In genomic region chr9:72440358-72440757, GRCm38 (mm10) we compare ENCODE assay signal across 22 mouse cellular contexts. TPM values are rescaled to one million over a fixed set of nuclear protein-coding genes. Genes with fewer than 3 reads are reported as not detected.
DNase-seq lines count a peak whose midpoint lies in the region; ATAC-seq and TF ChIP-seq lines count a peak whose summit lies in the region.
"Had no signal": no experiment of that assay in that cellular context is flagged by ENCODE, and none has a peak within 500 bp of the region (broad histone marks: within the 10 kb centered on the region; RNA-seq: fewer than 3 reads in every experiment).

No protein-coding gene starts in this region.

- TF ChIP-seq CTCF in lung, embryonic 14.5 days (IDR thresholded peaks at IDR 0.05; ENCODE audit: low read depth), result no peak
- TF ChIP-seq CTCF in bone marrow, adult 2 months (IDR thresholded peaks at IDR 0.05; ENCODE audit: control insufficient read depth, insufficient read depth, low read length), result no peak
- no peak for TF ChIP-seq CTCF in liver, embryonic 14.5 days (IDR thresholded peaks at IDR 0.05; ENCODE audit: low read depth)

- no peak overlapping the region for H3K27ac ChIP-seq in lung, embryonic 14.5 days (ENCODE audit: low read depth)
- H3K27ac ChIP-seq in bone marrow, adult 2 months (ENCODE audit: control insufficient read depth, insufficient read depth, low read depth, low read length, poor library complexity), result no peak overlapping the region
- peak overlapping the region; percentile 89 for H3K27ac ChIP-seq in liver, embryonic 14.5 days
- H3K27ac ChIP-seq in hindbrain, embryonic 16.5 days (ENCODE audit: low read depth, low read length), result no peak overlapping the region
- no peak overlapping the region for H3K27ac ChIP-seq in neural tube, embryonic 15.5 days (replicated peaks)
- H3K27ac ChIP-seq: embryonic facial prominence, embryonic 15.5 days; forebrain, embryonic 12.5 days; heart, adult 2 months; hindbrain, embryonic 15.5 days had no signal

- H3K4me2 ChIP-seq in lung, embryonic 14.5 days, result peak overlapping the region; percentile 18; the same call in 1 of the 2 replicates
- peak overlapping the region; percentile 83 for H3K4me2 ChIP-seq in liver, embryonic 14.5 days (ENCODE audit: low read depth)
- no peak overlapping the region for H3K4me2 ChIP-seq in hindbrain, embryonic 16.5 days (ENCODE audit: low read length)
- no peak overlapping the region for H3K4me2 ChIP-seq in neural tube, embryonic 15.5 days
- H3K4me2 ChIP-seq: embryonic facial prominence, embryonic 15.5 days; forebrain, embryonic 12.5 days; hindbrain, embryonic 15.5 days had no signal

- peaks cover 7% of the 10 kb centered on the region; the same call in 1 of the 2 replicates for H3K36me3 ChIP-seq in lung, embryonic 14.5 days (ENCODE audit: insufficient read depth)
- peaks cover 25% of the 10 kb centered on the region for H3K36me3 ChIP-seq in liver, embryonic 14.5 days (replicated peaks; ENCODE audit: control insufficient read depth, insufficient read depth, low read depth)
- no peaks in the 10 kb centered on the region for H3K36me3 ChIP-seq in hindbrain, embryonic 16.5 days (ENCODE audit: control insufficient read depth, insufficient read depth, low read length)
- H3K36me3 ChIP-seq in neural tube, embryonic 15.5 days, result no peaks in the 10 kb centered on the region
- H3K36me3 ChIP-seq: hindbrain, embryonic 15.5 days had no signal

- no peak for DNase-seq in lung, embryonic 14.5 days
- no peak for DNase-seq in lung, postnatal 10 days
- no peak for DNase-seq in liver, embryonic 14.5 days (ENCODE audit: low read depth in 3 of 3, low spot score in 3 of 3)
- DNase-seq: adrenal gland, postnatal 25 days; cerebellum, adult 2 months; cerebellum, postnatal 10 days; embryo, embryonic 11 days; gastrocnemius, postnatal 14 days; heart, adult 2 months; heart, postnatal 36 days had no signal

- H3K9ac ChIP-seq in lung, embryonic 14.5 days, result no peak overlapping the region
- peak overlapping the region; percentile 86 for H3K9ac ChIP-seq in liver, embryonic 14.5 days (replicated peaks)
- no peak overlapping the region for H3K9ac ChIP-seq in hindbrain, embryonic 16.5 days (ENCODE audit: low read depth, low read length)
- no peak overlapping the region for H3K9ac ChIP-seq in neural tube, embryonic 15.5 days (replicated peaks)
- H3K9ac ChIP-seq: embryonic facial prominence, embryonic 15.5 days; forebrain, embryonic 12.5 days; hindbrain, embryonic 15.5 days had no signal

- ATAC-seq in lung, embryonic 14.5 days (ENCODE audit: insufficient read depth), result no peak
- ATAC-seq in liver, embryonic 14.5 days (ENCODE audit: insufficient read depth), result no peak
- ATAC-seq in hindbrain, embryonic 16.5 days, result no peak
- no peak for ATAC-seq in megakaryocyte, adult 5-6 weeks (ENCODE audit: poor library complexity, severe bottlenecking)
- ATAC-seq in neural tube, embryonic 15.5 days (ENCODE audit: low FRiP score), result no peak
- ATAC-seq: activated CD4-positive, CD25-positive, alpha-beta regulatory T cell, adult 4 months; CD4-positive, CD25-positive, alpha-beta regulatory T cell, adult 4 months; forebrain, embryonic 16.5 days; Patski had no signal

- TF ChIP-seq POLR2A in bone marrow, adult 2 months (IDR thresholded peaks at IDR 0.05; ENCODE audit: borderline replicate concordance, control insufficient read depth, low read depth, low read length), result no peak

- H3K4me3 ChIP-seq in lung, embryonic 14.5 days (ENCODE audit: low read depth, low read length), result no peak overlapping the region
- peak overlapping the region; percentile 18 for H3K4me3 ChIP-seq in bone marrow, adult 2 months (replicated peaks; ENCODE audit: control insufficient read depth, low read depth, low read length)
- H3K4me3 ChIP-seq in liver, embryonic 14.5 days (ENCODE audit: insufficient read depth in 1 of 2, low read depth in 2 of 2, low read length in 2 of 2), result peak overlapping the region; percentile 85 to 97
- no peak overlapping the region for H3K4me3 ChIP-seq in hindbrain, embryonic 16.5 days (ENCODE audit: low read length)
- no peak overlapping the region for H3K4me3 ChIP-seq in neural tube, embryonic 15.5 days (replicated peaks)
- H3K4me3 ChIP-seq: embryonic facial prominence, embryonic 15.5 days; forebrain, embryonic 12.5 days; heart, adult 2 months; heart, embryonic 12.5 days; hindbrain, embryonic 15.5 days had no signal

- H3K9me3 ChIP-seq in lung, embryonic 14.5 days (ENCODE audit: low read depth, low read length), result no peaks in the 10 kb centered on the region
- H3K9me3 ChIP-seq in liver, embryonic 14.5 days (ENCODE audit: control insufficient read depth, low read length), result no peaks in the 10 kb centered on the region
- H3K9me3 ChIP-seq in hindbrain, embryonic 16.5 days (ENCODE audit: control insufficient read depth, low read length), result no peaks in the 10 kb centered on the region
- H3K9me3 ChIP-seq in neural tube, embryonic 15.5 days (replicated peaks), result no peaks in the 10 kb centered on the region
- H3K9me3 ChIP-seq: embryonic facial prominence, embryonic 15.5 days; forebrain, embryonic 12.5 days; heart, embryonic 12.5 days; hindbrain, embryonic 15.5 days had no signal

- H3K4me1 ChIP-seq in lung, embryonic 14.5 days (ENCODE audit: insufficient read depth), result peaks cover 5% of the 10 kb centered on the region
- H3K4me1 ChIP-seq in bone marrow, adult 2 months (ENCODE audit: control insufficient read depth, insufficient read depth, low read length), result peaks cover 1% of the 10 kb centered on the region; the same call in 1 of the 2 replicates
- H3K4me1 ChIP-seq in liver, embryonic 14.5 days (replicated peaks; ENCODE audit: control insufficient read depth in 2 of 2, insufficient read depth in 2 of 2, low read length in 1 of 2), result peaks cover 15 to 21% of the 10 kb centered on the region in 2 experiments
- H3K4me1 ChIP-seq in hindbrain, embryonic 16.5 days (ENCODE audit: control insufficient read depth, insufficient read depth, low read depth, low read length), result peaks cover 8% of the 10 kb centered on the region
- peaks cover 8% of the 10 kb centered on the region for H3K4me1 ChIP-seq in neural tube, embryonic 15.5 days

- H3K27me3 ChIP-seq in lung, embryonic 14.5 days (ENCODE audit: insufficient read depth, low read length), result no peaks in the 10 kb centered on the region
- H3K27me3 ChIP-seq in liver, embryonic 14.5 days (ENCODE audit: control insufficient read depth, insufficient read depth, low read length), result no peaks in the 10 kb centered on the region
- no peaks in the 10 kb centered on the region for H3K27me3 ChIP-seq in hindbrain, embryonic 16.5 days (replicated peaks; ENCODE audit: control insufficient read depth, insufficient read depth, low read length)
- H3K27me3 ChIP-seq in neural tube, embryonic 15.5 days (replicated peaks), result no peaks in the 10 kb centered on the region
- H3K27me3 ChIP-seq: embryonic facial prominence, embryonic 15.5 days; forebrain, embryonic 12.5 days; heart, embryonic 12.5 days; hindbrain, embryonic 15.5 days; Patski had no signal

- 84% methylated on average over 4 of the region's 4 CpGs for WGBS in lung, embryonic 14.5 days
- 61% methylated on average over 4 of the region's 4 CpGs for WGBS in bone marrow, adult 2 months
- 33% methylated on average over 4 of the region's 4 CpGs for WGBS in liver, embryonic 14.5 days (ENCODE audit: insufficient replicate concordance)
- WGBS in hindbrain, embryonic 16.5 days, result 98% methylated on average over 4 of the region's 4 CpGs
- 96% methylated on average over 4 of the region's 4 CpGs for WGBS in neural tube, embryonic 15.5 days

- peak; percentile 64 for TF ChIP-seq EP300 in liver, embryonic 14.5 days (IDR thresholded peaks at IDR 0.05; ENCODE audit: low read depth)

RNA-seq across cellular contexts. Expression of gene Mns1, which starts 2.5 kb away (rescaled TPM):
- polyA plus RNA-seq in lung, embryonic 14.5 days (2014; fragmentation: Nextera tagmentation; extraction: Ambion mirVana), result 36.8 and 37.8 TPM in 2 replicates
- 47.2 and 66.3 TPM in 2 replicates for polyA plus RNA-seq in bone marrow, adult 2 months (2011; ENCODE audit: insufficient read depth, insufficient read length, low replicate concordance, missing spikeins)
- 13.5 and 70.9 TPM in 2 replicates for polyA plus RNA-seq in liver, embryonic 14.5 days (2012; rRNA removed)
- 99.8 and 102 TPM in 2 replicates for polyA plus RNA-seq in liver, embryonic 14.5 days (2014; fragmentation: Nextera tagmentation; extraction: Ambion mirVana)
- 8.6 and 9.2 TPM in 2 replicates for polyA plus RNA-seq in hindbrain, embryonic 16.5 days (2015; fragmentation: Nextera tagmentation; extraction: Ambion mirVana)
- 21.0 and 25.9 TPM in 2 replicates for total RNA-seq in megakaryocyte, adult 5-6 weeks (2015)
- total RNA-seq in megakaryocyte, adult 5-6 weeks (2017), result 29.4 and 31.4 TPM in 2 replicates
- polyA plus RNA-seq in neural tube, embryonic 15.5 days (2015; fragmentation: Nextera tagmentation; extraction: Ambion mirVana), result 6.4 and 13.2 TPM in 2 replicates

RNA-seq across cellular contexts. Expression of gene Tex9, which starts 51.7 kb away (rescaled TPM):
- 31.7 and 37.5 TPM in 2 replicates for polyA plus RNA-seq in lung, embryonic 14.5 days (2014; fragmentation: Nextera tagmentation; extraction: Ambion mirVana)
- 9.6 and 20.6 TPM in 2 replicates for polyA plus RNA-seq in bone marrow, adult 2 months (2011; ENCODE audit: insufficient read depth, insufficient read length, low replicate concordance, missing spikeins)
- polyA plus RNA-seq in liver, embryonic 14.5 days (2012; rRNA removed), result 3.0 and 3.8 TPM in 2 replicates
- 6.4 and 6.6 TPM in 2 replicates for polyA plus RNA-seq in liver, embryonic 14.5 days (2014; fragmentation: Nextera tagmentation; extraction: Ambion mirVana)
- 32.0 and 34.6 TPM in 2 replicates for polyA plus RNA-seq in hindbrain, embryonic 16.5 days (2015; fragmentation: Nextera tagmentation; extraction: Ambion mirVana)
- total RNA-seq in megakaryocyte, adult 5-6 weeks (2015), result 1.5 and 4.0 TPM in 2 replicates
- 5.4 and 5.9 TPM in 2 replicates for total RNA-seq in megakaryocyte, adult 5-6 weeks (2017)
- polyA plus RNA-seq in neural tube, embryonic 15.5 days (2015; fragmentation: Nextera tagmentation; extraction: Ambion mirVana), result 26.8 and 36.0 TPM in 2 replicates

Comparison
In these comparisons a context has a peak if more than half of its experiments do, and no peak if none do; other contexts are left out.
1. H3K4me2 ChIP-seq: peak in lung, embryonic 14.5 days (single experiment) and liver, embryonic 14.5 days (single experiment); none in hindbrain, embryonic 16.5 days (single experiment) and neural tube, embryonic 15.5 days (single experiment).
2. H3K4me3 ChIP-seq: peak in bone marrow, adult 2 months (single experiment) and liver, embryonic 14.5 days (2 of 2); none in lung, embryonic 14.5 days (single experiment), hindbrain, embryonic 16.5 days (single experiment) and neural tube, embryonic 15.5 days (single experiment).